Mouse (Mus musculus) B cell, adult 2 months (primary cell): Measurements from ENCODE around the gene Prrc2b.

ENCODE experiments used
- DNase-seq, 2 experiments: peaks; one replicate each; pipeline ENCODE4 v3.0.0; 2022

The Prrc2b gene

DNA sequence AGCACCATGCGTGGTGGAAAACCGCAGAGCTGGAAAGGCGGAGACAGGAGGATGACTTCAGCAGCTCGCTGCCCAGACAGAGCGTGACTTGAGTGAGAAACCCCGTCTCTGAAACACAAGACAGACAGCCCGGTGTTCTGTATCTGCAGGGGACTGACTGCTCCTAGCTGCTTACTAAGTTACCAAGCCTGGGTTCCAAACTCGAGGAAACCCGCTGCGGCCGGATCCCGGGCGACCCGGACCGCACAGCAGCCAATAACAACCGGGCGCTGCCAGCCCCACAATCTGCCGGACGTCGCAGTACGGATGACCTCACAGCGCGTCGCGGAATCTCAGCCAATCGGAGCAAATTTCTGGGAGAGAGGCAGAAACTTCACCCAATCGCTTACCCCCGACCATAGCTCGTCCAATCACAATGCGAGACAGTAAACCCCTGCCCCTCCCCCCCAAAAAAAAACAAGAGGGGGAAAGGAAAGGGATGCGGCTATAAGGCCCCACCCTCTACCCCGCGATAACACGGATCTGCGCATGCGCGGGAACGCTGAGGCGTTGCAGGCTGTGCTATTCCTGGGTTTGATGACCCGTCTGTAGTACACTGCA, 13.1 kb upstream of the Prrc2b start:
- DNase-seq: peak; percentile 94

DNA sequence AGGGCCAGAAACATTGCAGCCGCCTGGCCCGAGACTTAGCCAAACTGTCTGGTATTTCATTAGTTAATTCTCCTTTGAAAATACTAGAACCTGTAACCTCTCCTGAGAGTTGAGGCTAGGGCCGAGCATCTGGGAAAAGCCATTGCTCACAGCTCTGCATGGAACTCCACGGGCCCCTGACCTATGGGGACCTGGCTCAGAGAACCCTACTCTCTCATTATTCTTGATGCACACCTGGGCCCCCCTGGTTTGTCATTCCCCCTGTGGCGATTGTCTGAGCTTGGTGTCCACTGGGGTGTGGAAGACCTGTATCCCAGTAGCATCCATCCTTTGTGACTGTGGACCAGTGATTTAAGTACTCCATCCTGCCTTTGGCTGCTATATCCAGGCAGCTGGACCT, 11.5 kb upstream of the Prrc2b start:
- DNase-seq: no peak

DNA sequence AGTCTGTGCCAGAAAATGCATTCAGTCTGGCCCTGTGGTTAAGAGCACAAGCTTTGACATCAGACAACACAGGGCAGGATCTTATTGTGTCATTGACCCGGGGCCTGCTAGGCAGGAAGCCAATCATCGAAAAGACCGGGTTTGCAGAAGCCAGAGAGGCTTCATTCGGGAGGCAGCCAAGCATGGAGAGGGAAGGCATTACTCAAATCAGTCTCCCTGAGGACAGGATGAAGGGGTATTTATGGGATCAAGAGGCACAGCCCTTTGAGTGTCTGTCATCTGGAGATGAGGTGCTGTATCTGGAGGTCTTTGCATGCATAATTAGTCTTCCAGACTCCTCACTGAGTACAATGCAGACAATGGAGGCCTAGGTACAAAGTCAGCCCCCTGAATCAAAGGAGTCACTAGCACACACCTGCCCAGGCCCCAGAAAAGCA, 10.4 kb upstream of the Prrc2b start:
- DNase-seq: no peak

DNA sequence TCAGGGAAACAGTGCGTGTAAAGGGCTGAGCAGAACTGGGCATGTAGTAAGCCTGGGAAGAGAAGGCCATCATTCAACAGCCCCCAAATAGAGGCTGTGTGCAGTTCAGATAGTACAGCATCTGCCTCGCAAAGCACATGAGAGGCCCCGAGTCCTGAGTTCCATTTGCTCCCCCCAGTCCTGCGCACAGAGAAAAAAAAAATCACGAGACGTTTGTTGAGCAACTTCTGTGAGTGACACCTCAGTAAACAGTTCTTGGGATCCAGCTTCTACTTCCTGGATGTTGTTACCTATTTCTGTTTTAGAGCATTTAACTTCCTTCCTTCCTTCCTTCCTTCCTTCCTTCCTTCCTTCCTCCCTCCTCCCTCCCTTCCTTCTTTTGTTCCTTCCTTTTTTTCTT, 9.3 kb upstream of the Prrc2b start:
- DNase-seq: no peak

DNA sequence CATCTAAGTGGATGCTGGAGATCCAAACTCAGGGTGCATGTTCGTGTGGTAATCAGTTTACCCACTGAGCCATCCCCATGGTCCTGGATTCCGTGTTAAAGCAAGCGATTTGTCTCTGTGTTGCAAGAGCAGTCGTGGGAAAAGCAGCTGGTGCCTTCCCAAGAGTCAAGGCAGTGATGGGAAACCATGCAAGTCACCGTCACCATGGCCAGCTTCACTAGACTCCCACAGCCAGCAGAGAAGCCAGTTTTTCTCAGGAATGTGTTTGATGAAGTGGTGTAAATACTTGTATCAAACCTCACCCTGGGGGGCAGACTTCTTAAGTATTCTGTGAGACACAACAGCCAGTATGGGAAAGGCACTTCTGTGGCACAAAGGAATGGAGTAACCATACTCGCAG, 8.5 kb upstream of the Prrc2b start:
- no peak for DNase-seq

DNA sequence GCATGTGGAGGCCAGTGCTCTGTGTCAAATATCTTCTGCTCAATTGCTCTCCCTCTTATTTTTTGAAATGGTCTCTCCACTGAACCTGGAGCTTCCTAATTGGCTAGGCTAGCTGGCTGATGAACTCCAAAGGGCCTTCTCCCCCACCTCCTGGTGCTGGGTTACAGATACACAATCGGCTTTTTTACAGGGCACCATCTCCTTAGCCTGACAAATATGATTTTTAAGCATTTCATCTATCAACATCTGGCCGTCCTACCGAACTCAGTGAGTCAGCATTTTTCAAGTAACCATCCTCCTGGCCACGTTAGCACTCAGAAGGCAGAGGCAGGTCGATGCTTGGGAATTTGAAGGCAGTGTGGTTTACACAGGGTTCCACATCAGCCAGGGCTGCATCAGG, 6.2 kb upstream of the Prrc2b start:
- no peak for DNase-seq

DNA sequence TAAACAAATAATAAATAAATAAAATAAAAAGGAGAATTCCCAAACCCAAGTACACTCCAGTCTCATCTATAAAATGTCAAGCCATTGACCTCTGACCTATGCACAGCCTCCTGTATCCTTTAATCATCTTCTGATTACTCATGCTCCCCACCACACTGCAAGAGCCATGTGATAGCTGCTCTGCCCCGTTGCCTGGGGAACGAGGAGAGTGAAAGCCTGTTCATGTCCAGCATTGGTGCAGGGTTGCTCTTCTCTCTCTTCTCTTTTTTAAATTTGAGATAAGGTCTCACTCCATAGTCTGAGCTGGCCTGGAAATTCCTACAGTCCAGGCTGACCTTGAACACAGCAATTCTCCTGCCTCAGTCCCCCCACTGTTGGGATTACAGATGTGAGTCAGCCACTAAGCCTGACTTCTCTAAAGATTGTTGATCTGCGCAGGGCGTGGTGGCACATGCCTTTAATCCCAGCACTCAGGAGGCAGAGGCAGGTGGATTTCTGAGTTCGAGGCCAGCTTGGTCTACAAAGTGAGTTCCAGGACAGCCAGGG, 4.2 kb upstream of the Prrc2b start:
- DNase-seq: no peak

DNA sequence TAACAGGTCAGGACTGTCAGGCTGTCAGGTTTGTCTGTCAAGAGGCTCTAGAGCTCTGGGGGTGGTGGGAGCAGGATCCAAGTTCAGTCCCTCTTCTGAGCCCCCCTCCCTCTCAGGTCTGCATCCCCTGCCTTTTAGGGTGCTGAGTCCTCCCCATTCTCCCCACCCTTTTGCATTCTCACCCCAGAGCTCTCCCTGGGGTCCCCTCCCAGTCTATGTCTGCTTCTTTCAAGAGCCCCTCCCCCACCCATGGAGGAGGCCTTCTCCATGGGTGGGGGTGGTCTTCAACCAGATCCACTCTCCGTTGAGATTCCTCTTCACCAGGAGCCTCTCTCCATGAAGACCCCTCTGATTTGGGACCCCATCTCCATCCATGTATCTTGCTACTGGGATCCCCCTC, 747 bp upstream of the Prrc2b start:
- DNase-seq: no peak

DNA sequence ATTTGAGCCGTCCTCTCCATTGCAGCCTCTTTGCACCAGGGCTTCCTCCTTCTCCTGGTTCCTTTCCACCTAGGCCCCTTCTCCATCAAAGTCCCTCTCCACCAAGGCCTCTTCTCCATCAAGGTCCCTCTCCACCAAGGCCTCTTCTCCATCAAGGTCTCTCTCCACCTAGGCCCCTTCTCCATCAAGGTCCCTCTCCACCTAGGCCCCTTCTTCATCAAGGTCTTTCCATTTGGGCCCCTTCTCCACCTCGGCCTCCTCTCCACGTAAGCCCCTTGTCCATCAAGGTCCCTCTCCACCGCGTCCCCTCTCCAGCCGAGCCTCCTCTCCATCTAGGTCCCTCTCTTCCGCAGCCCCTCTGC, 339 bp upstream of the Prrc2b start:
- no peak for DNase-seq

DNA sequence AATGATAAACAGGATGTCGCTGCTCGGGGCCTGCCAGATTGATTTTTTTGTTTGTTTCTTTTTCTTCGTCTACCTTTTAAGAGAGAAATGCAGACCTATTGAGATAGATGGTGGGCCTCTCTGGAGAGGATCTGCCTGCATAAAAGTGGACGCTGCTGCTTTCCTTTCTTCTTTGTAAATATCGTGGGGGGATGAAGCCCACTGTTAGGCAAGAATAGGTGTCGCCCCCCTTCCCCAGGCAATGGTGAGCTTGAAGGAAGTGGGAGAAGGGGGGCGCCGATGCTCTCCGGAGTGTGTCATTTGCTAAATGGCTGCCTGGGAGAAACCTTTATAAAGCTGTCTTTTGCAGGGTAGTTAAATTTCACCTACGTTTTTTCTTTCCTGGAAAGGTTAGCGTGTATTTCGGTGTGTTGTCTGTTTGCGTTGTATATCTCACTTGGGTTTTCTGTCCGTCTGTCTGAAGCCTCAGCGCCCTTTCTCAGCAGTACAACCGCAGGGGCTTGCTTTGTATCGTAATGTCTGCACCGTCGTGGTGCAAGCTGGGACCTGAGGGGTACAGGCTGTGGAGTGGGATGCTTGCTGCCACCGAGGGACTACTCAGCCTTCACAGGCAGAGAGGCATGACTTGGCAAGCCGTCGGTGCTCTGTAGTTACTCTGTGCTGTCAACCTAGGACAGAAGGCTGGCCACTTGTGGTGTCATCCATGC, 931 bp downstream of the Prrc2b start:
- peak; percentile 39 to 48 for DNase-seq

DNA sequence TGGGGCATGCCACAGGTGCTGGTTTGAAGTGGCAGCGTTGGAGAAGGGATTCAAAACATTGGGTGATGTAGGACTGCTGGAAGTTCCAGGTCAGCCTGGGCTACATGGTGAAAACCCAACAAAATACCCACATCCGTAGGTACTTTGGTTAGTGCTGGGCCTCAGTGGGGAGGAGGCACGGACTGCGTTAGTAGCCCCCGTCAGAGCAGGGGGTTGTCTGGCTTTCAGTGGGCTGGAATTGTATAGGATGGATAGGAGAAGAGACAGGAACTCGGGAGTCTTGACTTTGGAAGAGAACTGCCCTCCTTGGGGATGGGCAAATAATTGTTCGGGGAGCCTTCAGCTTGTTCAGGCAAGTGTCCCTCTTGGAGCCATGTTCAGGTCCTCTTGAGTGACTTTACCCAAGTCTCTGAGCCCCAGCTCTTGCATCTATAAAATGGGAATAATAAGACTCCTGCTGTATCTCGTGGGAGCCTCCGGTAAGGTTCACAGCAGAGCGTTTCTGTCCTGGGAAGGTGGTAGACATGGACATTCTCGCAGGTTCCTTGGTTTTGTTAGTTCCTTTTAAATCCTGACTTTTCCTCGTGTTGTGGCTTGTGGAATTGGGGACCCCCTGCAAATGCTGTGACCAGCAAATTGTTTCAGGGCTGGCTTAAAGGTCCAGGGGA, 1.6 kb downstream of the Prrc2b start:
- DNase-seq: no peak

DNA sequence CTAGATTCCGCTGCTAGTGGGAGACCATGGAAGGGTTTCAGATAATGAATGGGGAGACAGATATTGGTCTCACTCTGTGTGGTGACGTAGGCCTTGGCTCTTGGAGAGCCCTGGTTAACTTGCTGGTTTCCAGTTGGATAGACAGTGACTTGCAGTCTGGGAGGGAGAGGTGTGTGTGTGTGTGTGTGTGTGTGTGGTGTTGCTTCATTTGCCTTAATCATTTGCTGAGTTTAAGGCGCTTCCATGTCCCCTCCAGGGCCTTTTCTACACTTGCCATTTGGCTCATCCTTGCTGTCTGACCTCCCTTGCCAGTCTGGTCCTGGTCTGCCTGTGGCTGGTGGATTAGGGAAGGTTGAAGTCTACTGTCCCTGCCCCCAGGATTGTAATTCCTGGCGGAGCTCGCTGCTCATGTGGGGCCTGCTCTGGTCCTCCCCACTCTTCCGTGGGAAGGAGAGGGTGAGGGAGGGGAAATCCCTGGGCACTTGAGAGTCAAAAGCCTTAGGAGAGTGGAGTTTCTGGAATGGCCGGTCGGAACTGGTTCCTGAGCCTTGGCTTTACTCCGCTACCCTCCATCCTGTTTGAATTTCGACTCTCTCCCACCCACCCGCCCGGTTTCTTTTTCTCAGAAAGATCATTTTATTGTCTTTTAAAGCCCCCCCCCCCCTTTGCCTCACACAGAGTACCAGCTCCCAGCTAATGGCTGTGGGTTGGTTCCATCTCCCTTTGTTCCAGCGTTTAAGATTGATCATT, 2.3 kb downstream of the Prrc2b start:
- no peak for DNase-seq

DNA sequence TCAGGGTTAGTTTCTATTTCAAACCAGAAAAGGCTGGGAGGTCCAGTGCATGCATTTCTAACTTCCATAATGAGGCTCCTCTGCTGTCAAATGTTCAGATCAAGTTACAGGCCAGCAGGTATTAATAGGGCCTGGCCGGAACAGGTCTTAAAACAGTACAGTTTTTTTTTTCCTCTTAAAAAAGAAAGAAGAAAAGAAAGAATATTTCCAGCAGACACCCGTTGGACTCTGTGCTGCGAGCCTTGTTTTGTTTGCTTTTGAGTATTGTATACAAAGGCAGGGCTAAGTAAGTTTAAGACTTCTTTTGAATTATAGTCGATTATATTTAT, 2.9 kb downstream of the Prrc2b start:
- DNase-seq: no peak

DNA sequence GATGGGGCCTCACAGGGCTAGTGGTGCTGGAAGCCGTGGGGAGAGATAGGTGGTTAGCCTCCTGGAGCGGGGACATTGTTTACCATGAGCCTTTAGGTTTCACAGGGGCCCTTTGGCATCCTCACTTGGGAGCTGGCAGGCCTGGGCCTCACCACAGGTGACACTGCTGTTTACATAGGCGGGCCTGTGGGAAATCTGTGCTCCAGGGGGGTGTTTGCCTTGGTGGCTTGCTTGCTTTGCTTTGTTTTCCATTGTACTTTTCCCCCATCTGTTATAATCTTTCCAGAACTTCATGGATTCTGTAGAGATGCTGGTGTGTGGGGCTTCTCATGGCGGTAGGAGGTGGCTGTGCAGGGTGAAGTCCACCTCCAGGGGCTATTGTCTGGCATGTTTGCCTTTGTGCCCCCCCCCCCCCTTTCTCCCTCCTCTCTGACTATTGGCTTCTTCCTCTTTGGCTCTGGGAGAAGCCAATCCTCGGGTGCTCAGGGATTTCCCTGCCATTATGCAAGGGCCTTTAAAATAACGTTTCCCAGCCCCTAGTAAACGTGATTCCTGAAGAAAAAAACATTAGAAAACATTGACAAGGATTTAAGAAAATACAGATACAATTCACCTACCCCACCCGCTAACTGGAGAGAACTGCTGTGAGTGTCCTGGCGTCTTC, 3.6 kb downstream of the Prrc2b start:
- DNase-seq: no peak

DNA sequence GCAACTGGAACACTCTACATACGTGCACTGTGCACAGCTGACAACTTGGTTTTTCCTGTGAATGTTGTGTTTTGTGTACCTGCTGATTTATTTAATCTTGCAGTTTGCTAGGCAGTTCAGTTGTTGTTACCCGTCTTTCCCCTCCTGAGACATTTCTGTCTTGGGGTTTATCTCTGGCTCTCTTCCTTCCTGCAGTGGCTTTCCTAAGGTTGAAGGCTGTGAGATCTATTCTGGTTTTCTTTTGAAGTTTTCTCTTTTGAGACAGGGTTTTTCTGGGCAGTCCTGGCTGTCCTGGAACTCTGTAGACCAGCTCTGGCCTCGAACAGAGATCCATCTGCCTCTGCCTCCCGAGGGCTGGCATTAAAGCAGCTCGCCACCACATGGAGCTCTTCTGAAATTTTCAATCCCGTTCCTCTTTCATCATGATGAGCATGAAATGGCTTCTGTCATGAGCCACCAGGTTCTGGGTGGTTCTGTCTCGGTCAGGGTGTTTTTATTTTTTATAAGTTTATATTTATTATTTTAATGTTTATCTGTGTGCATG, 4.2 kb downstream of the Prrc2b start:
- DNase-seq: no peak

DNA sequence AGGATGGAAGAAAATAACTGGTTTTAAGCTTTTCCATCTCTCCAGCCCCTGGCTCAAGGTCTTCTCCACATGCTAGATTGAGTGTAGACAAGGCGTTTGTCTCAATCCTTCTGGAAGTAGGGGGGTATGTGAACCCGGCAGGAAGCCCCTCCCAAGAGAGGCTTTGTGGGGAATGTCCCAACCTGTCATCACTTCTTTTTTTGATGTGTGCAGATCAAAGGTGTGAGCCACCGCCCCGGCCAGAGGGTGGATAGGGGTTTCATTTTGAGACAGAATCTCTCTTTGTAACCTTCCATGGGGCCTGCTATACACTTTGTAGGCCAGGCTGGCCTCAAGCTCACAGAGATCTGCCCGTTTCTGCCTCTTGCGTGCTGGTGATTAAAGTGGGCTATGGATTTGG, 4.7 kb downstream of the Prrc2b start:
- DNase-seq: no peak

DNA sequence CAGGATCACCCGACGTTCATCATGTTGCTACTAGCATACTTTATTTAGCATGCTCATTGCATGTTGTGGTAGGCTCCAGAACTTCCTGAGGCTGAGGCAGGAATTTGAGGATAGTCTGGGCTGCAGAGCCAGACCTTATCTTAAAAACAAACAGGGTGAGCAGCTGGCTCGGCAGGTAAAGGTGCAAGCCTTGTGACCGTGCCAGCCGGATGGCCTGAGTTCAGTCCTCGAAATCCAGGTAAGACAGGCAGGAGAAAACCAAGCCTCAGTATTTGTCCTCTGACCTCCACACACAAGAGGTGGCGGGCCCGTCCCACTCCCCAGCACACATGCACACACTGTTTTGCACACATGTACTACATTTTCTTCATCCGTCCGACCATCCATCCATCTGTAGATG, 5.8 kb downstream of the Prrc2b start:
- no peak for DNase-seq

DNA sequence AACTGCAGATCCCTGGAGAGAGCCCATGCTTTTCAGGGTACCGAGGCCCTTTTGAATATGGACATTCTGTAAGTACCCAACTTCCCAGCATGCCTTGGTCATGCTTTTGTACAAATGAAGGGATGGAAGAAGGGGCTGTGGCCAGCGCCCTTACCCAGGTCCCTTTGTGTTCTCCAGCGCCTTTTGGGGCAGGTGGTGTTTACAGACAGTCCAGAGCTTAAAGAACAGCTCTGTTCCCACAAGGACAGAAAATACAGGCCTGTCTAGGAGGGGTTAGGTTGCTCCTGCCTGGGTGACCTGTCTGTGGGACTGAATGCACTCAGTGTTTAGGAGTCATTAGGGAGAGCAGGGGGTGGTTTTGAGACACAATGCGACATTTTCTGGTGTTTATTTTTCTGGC, 6.4 kb downstream of the Prrc2b start:
- no peak for DNase-seq

DNA sequence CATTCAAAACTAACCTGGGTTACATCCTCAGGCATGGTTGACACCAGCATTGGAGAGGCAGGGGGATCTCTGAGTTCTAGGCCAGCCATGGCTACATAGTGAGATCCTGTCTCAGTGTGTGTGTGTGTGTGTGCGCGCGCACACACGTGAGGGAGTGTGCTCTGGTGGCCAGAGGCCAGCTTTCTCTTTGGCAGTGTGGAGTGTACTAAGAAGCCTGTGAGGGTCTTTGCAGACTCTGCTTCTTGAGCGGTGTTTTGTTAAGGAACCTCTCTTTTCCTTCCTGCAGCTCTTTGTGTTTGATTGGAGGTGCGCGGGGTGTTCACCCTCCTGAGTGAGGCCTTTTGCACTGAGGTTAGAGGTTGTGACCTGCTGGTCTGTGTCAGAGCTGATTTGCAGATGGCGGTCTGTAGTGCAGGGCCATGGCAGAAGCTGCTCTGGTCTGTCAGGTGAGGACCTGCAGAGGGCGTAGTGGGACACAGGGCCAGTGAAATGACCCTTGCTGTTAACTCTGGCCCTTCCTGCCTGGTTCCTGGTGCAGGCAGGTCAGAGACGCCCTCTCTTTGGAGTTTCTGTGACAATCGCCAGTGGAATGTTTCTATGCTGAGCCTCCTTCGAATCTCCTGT, 7.8 kb downstream of the Prrc2b start:
- DNase-seq: no peak

DNA sequence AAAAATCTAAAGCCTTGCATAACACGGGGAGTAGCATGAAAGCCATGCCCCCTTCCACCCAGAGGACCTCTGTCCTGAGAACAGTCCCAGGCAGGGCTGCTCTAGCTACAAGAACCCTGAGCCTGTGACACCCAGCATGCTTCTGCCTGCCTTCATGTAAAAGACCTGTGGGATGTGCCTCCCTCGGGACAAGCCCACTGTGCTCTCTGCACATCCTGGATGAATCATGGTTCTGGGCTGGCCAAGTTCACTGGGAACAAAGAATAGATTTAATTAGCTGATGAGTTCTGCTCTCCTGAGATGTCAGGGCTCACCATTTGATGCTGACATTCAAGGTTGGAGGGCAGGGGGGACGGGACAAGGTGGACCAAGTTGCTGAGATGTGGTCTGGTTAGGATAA, 9.6 kb downstream of the Prrc2b start:
- DNase-seq: no peak

DNA sequence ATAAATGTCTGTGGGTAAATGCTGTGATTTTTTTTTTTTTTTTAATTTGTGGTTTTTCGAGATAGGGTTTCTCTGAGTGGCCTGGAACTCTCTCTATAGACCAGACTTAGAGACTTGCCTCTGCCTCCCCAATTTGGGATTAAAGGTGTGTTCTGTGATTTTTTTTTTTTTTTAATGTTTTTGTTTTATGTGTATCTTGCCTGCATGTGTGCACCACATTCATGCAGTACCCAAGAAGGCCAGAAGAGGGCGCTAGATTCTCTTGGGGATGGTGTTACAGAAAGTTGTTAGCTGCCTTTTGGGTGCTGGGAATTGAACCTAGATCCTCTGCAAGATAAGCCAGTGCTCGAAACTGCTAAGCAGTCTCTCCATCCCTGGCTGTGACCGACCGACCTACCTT, 10.1 kb downstream of the Prrc2b start:
- DNase-seq: peak; percentile 79

DNA sequence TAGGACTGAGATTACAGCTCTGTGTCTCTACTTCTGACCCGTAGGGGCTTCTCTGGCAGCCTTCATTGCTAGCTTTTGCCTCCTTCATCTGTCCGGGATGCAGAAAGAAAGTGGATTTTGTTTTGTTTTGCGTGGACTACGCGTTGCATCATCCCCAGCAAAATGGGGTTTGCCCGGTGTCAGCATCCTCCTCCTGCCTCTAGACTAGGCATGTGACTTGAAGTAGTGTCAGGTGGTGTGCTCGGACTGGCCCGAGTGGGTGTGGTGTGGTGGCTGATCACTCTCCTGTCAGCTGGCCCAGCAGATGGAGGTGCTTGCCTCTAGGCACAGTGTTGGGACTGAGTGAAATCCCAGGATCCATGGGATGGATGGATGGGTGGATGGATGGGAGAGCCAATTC, 11.2 kb downstream of the Prrc2b start:
- no peak for DNase-seq
